Mouse (Mus musculus): ENCODE results near the gene Mycbp. TPM values are rescaled to one million over a fixed set of nuclear protein-coding genes. Genes with fewer than 3 reads are reported as not detected.
A peak's percentile ranks its signal among the peaks of the same experiment; 100 is the strongest.

Mycbp gene
- 3.8 and 4.5 TPM in 2 replicates for polyA plus RNA-seq (2012; rRNA removed)

GRCm38 (mm10) chr4:123904333-123905125 lies at the start of gene Mycbp:
Mycbp (plus strand) TSS chr4:123904832.
- peak; percentile 93 to 99 for DNase-seq (ENCODE audit: low read depth in 1 of 2, low spot score in 2 of 2)
- Histone ChIP-seq H3K27ac (ENCODE audit: insufficient read depth, low read length) (peak within 1 kb of the TSS; percentile 67), H3K4me3 (ENCODE audit: extremely low read depth, insufficient read depth, insufficient read length) (peak within 1 kb of the TSS; percentile 78), H3K27me3 (ENCODE audit: control insufficient read depth, insufficient read depth, low read length) (no peaks in the 10 kb centered on the region), H3K4me1 (ENCODE audit: control insufficient read depth, insufficient read depth, insufficient read length) (no peaks in the 10 kb centered on the region; the same call in 1 of the 2 replicates), H3K36me3 (ENCODE audit: control insufficient read depth, insufficient read depth, low read length) (no peaks in the 10 kb centered on the region)
- WGBS, result 1% methylated on average over 49 of the region's 49 CpGs
- 0 out of 2 replicates have a peak, but pooled peaks have one; percentile 1 for TF ChIP-seq POLR2A (IDR thresholded peaks at IDR 0.05; ENCODE audit: low read depth, low read length)
- no peak for TF ChIP-seq CTCF (IDR thresholded peaks at IDR 0.05; ENCODE audit: extremely low read depth, insufficient read depth, insufficient read length, insufficient replicate concordance)

DNA sequence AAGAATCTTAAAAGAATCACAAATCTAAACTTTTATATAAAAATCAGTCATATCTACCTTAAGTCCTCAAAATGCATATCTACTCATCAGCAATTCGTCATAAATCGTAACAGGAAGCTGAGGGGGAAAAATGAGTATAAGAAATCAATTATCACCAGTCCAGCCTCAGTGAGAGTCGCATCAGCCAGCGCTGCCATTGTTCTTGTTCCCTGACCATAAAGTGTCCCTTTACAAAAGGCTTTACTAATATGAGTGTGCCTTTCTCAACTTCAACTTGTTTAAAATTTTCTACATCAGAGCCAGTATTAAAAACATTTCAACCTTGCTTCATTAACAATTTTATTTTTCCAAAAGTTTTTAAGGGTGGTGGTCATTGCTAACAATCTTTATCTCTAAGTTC lies 47.7 kb upstream of the Mycbp start:
- Histone ChIP-seq H3K4me1 (ENCODE audit: control insufficient read depth, insufficient read depth, insufficient read length) (no peaks in the 10 kb centered on the region), H3K27ac (ENCODE audit: insufficient read depth, low read length) (no peak overlapping the region), H3K36me3 (ENCODE audit: control insufficient read depth, insufficient read depth, low read length) (no peaks in the 10 kb centered on the region), H3K4me3 (ENCODE audit: extremely low read depth, insufficient read depth, insufficient read length) (no peak overlapping the region), H3K27me3 (ENCODE audit: control insufficient read depth, insufficient read depth, low read length) (no peaks in the 10 kb centered on the region)
- 64% methylated on average over 4 of the region's 4 CpGs for WGBS
- DNase-seq (ENCODE audit: low read depth in 1 of 2, low spot score in 2 of 2), result no peak
- no peak for TF ChIP-seq CTCF (IDR thresholded peaks at IDR 0.05; ENCODE audit: extremely low read depth, insufficient read depth, insufficient read length, insufficient replicate concordance)
- no peak for TF ChIP-seq POLR2A (IDR thresholded peaks at IDR 0.05; ENCODE audit: low read depth, low read length)

DNA sequence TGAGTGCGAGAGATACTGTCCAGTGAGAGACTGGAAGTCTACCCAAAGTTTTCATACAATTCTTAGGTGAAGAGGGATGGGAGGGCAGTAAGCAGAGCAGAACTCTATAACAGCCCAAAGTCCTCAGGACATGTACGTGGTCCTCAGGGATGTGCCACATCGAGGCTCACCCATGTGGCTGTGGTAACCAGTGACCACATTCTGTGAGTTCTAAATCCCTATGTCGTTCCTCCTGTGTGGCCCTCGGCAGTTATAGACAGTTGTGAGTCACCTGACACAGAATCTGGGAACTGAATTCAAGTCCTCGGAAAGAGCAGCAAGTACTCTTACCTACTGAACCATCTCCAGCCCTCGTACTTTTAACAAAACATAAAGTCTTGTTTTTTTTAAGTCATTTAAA lies 46.5 kb upstream of the Mycbp start:
- H3K36me3 ChIP-seq (ENCODE audit: control insufficient read depth, insufficient read depth, low read length), result no peaks in the 10 kb centered on the region
- no peak overlapping the region for H3K27ac ChIP-seq (ENCODE audit: insufficient read depth, low read length)
- no peaks in the 10 kb centered on the region for H3K27me3 ChIP-seq (ENCODE audit: control insufficient read depth, insufficient read depth, low read length)
- TF ChIP-seq POLR2A (IDR thresholded peaks at IDR 0.05; ENCODE audit: low read depth, low read length) (no peak), CTCF (IDR thresholded peaks at IDR 0.05; ENCODE audit: extremely low read depth, insufficient read depth, insufficient read length, insufficient replicate concordance) (no peak)
- no peak overlapping the region for H3K4me3 ChIP-seq (ENCODE audit: extremely low read depth, insufficient read depth, insufficient read length)
- WGBS, result 81% methylated on average over 7 of the region's 7 CpGs
- DNase-seq (ENCODE audit: low read depth in 1 of 2, low spot score in 2 of 2), result no peak
- no peaks in the 10 kb centered on the region for H3K4me1 ChIP-seq (ENCODE audit: control insufficient read depth, insufficient read depth, insufficient read length)

GRCm38 (mm10) chr4:123859379-123859778 lies 45.3 kb upstream of the Mycbp start, which contains the start of gene 4933427I04Rik:
4933427I04Rik (plus strand) TSS chr4:123859679.
- no peaks in the 10 kb centered on the region for H3K4me1 ChIP-seq (ENCODE audit: control insufficient read depth, insufficient read depth, insufficient read length)
- H3K27ac ChIP-seq (ENCODE audit: insufficient read depth, low read length), result no peak within 1 kb of the TSS
- TF ChIP-seq CTCF (IDR thresholded peaks at IDR 0.05; ENCODE audit: extremely low read depth, insufficient read depth, insufficient read length, insufficient replicate concordance) (no peak), POLR2A (IDR thresholded peaks at IDR 0.05; ENCODE audit: low read depth, low read length) (no peak)
- WGBS, result 82% methylated on average over 3 of the region's 3 CpGs
- no peak within 1 kb of the TSS for H3K4me3 ChIP-seq (ENCODE audit: extremely low read depth, insufficient read depth, insufficient read length)
- no peaks in the 10 kb centered on the region for H3K36me3 ChIP-seq (ENCODE audit: control insufficient read depth, insufficient read depth, low read length)
- H3K27me3 ChIP-seq (ENCODE audit: control insufficient read depth, insufficient read depth, low read length), result no peaks in the 10 kb centered on the region
- no peak for DNase-seq (ENCODE audit: low read depth in 1 of 2, low spot score in 2 of 2)

DNA sequence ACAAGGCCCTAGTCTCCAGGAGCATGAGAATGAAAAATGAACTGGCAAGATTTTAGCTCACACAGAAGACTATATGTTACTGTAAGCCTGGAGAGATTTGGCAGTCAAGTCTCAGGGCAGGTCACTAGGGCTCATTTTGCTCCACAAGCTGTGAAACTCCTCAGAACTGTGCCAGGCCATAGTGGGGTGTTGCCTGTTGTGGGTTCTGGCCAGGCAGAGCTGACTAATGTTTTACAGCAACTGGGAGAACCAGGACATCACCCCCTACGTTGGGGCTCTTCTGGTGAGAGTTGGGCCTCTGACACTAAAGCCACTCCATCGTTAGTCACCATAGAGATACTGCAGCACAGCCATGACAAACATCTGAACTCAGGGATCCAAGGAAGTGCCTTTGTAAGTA lies 44.8 kb upstream of the Mycbp start:
- TF ChIP-seq POLR2A (IDR thresholded peaks at IDR 0.05; ENCODE audit: low read depth, low read length), result no peak
- no peak for TF ChIP-seq CTCF (IDR thresholded peaks at IDR 0.05; ENCODE audit: extremely low read depth, insufficient read depth, insufficient read length, insufficient replicate concordance)
- Histone ChIP-seq H3K4me1 (ENCODE audit: control insufficient read depth, insufficient read depth, insufficient read length) (no peaks in the 10 kb centered on the region), H3K4me3 (ENCODE audit: extremely low read depth, insufficient read depth, insufficient read length) (no peak overlapping the region), H3K36me3 (ENCODE audit: control insufficient read depth, insufficient read depth, low read length) (no peaks in the 10 kb centered on the region), H3K27ac (ENCODE audit: insufficient read depth, low read length) (no peak overlapping the region), H3K27me3 (ENCODE audit: control insufficient read depth, insufficient read depth, low read length) (no peaks in the 10 kb centered on the region)
- WGBS, result 50% methylated on average over 2 of the region's 2 CpGs
- DNase-seq (ENCODE audit: low read depth in 1 of 2, low spot score in 2 of 2), result no peak

GRCm38 (mm10) chr4:123860621-123861020 lies 44.0 kb upstream of the Mycbp start:
- WGBS, result 86% methylated on average over 5 of the region's 5 CpGs
- H3K27ac ChIP-seq (ENCODE audit: insufficient read depth, low read length), result no peak overlapping the region
- H3K27me3 ChIP-seq (ENCODE audit: control insufficient read depth, insufficient read depth, low read length), result no peaks in the 10 kb centered on the region
- no peaks in the 10 kb centered on the region for H3K4me1 ChIP-seq (ENCODE audit: control insufficient read depth, insufficient read depth, insufficient read length)
- no peaks in the 10 kb centered on the region for H3K36me3 ChIP-seq (ENCODE audit: control insufficient read depth, insufficient read depth, low read length)
- no peak for TF ChIP-seq CTCF (IDR thresholded peaks at IDR 0.05; ENCODE audit: extremely low read depth, insufficient read depth, insufficient read length, insufficient replicate concordance)
- no peak for TF ChIP-seq POLR2A (IDR thresholded peaks at IDR 0.05; ENCODE audit: low read depth, low read length)
- H3K4me3 ChIP-seq (ENCODE audit: extremely low read depth, insufficient read depth, insufficient read length), result no peak overlapping the region
- no peak for DNase-seq (ENCODE audit: low read depth in 1 of 2, low spot score in 2 of 2)

DNA sequence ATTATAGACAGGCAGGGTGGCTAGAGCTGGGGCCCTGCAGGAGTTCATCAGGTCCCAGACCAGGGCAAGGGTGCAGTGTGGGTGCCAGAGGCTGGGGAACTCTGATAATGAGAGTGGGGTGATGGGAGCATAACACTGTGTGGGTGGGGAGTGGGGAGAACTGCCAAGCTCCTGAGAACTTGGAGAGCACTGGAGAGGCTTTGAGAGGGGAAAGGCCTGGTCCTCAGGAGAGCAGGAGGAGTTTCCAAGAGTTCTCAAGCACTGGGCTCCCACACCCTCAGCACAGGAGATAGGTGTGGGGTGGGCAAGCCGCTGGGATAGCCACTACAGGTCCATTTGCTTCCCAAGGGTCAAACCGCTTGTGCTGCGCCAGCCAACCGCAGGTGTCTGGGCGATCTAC lies 10.9 kb upstream of the Mycbp start:
- no peak for DNase-seq (ENCODE audit: low read depth in 1 of 2, low spot score in 2 of 2)
- H3K4me3 ChIP-seq (ENCODE audit: extremely low read depth, insufficient read depth, insufficient read length), result no peak overlapping the region
- H3K4me1 ChIP-seq (ENCODE audit: control insufficient read depth, insufficient read depth, insufficient read length), result no peaks in the 10 kb centered on the region
- H3K27ac ChIP-seq (ENCODE audit: insufficient read depth, low read length), result no peak overlapping the region
- WGBS, result 88% methylated on average over 5 of the region's 5 CpGs
- TF ChIP-seq CTCF (IDR thresholded peaks at IDR 0.05; ENCODE audit: extremely low read depth, insufficient read depth, insufficient read length, insufficient replicate concordance), result no peak
- no peak for TF ChIP-seq POLR2A (IDR thresholded peaks at IDR 0.05; ENCODE audit: low read depth, low read length)
- H3K27me3 ChIP-seq (ENCODE audit: control insufficient read depth, insufficient read depth, low read length), result peaks cover 2% of the 10 kb centered on the region; the same call in 1 of the 2 replicates
- H3K36me3 ChIP-seq (ENCODE audit: control insufficient read depth, insufficient read depth, low read length), result no peaks in the 10 kb centered on the region

Data from spleen, adult 2 months (tissue).